Mouse (Mus musculus): ENCODE data around the gene Nrap.

DNA sequence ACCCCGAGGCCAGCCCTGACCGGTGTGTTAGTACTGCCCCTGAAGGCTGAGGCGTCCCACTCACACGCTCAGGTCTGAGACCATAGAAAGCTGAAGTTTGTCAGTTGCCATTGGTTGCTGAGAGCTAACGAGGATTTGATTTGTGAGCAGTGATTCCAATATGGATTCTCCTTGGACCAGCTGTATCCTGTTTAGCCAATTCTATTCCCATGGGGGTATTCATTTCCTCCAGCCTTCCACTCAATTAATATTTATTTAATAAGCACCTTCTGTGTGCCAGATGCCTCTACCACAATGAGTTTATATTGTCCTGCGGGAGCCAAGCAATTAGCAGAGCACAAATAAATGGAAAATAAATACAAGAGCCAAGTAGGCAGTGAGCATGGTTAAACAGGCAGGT is 12.0 kb upstream of the Nrap start:
- no peak for TF ChIP-seq REST (IDR thresholded peaks at IDR 0.05; ENCODE audit: insufficient read depth, insufficient read length)
- TF ChIP-seq POLR2A (IDR thresholded peaks at IDR 0.05; ENCODE audit: insufficient read length, low read depth), result no peak
- no peak for TF ChIP-seq MYOG (IDR thresholded peaks at IDR 0.05; ENCODE audit: control insufficient read depth in 1 of 3, insufficient read depth in 1 of 3, insufficient read length in 2 of 3, low read depth in 2 of 3)
- TF ChIP-seq USF1 (IDR thresholded peaks at IDR 0.05; ENCODE audit: low read depth), result no peak
- no peak for TF ChIP-seq TCF12 (IDR thresholded peaks at IDR 0.05; ENCODE audit: insufficient read depth, poor library complexity, severe bottlenecking)
- TF ChIP-seq MAX (IDR thresholded peaks at IDR 0.05; ENCODE audit: low read depth), result no peak
- TF ChIP-seq MYOD1 (IDR thresholded peaks at IDR 0.05; ENCODE audit: control insufficient read depth in 1 of 3, insufficient read length in 2 of 3, low read depth in 2 of 3), result no peak
- no peak for TF ChIP-seq CEBPB (IDR thresholded peaks at IDR 0.05; ENCODE audit: insufficient read depth, poor library complexity, severe bottlenecking)
- TF ChIP-seq SRF (IDR thresholded peaks at IDR 0.05; ENCODE audit: control insufficient read depth, insufficient read length, low read depth), result no peak
